Mouse (Mus musculus) kidney, embryonic 14.5 days (tissue): Measurements from ENCODE around the gene Hvcn1. TPM values are rescaled to one million over a fixed set of nuclear protein-coding genes. Genes with fewer than 3 reads are reported as not detected.

Experiments used
- polyA plus RNA-seq: library from polyadenylated mRNA; unstranded; fragments of >200 nt; fragmentation: Nextera tagmentation; extraction: Ambion mirVana; gene quantifications from 2 replicates; pipeline ENCODE4 v1.2.1, GENCODE M21; 2014

Gene Hvcn1
- polyA plus RNA-seq, 1 experiment from 2014 or later = 12.7 TPM

Other genes with a start within 250 kb of the Hvcn1 start
- 12.9 and 15.1 TPM in 2 replicates for gene Cux2, start 156.7 kb upstream of the Hvcn1 start, polyA plus RNA-seq
- gene Myl2, start 105.9 kb upstream of the Hvcn1 start, polyA plus RNA-seq = 1.6 TPM in 1 of 2 replicates, not detected in the other
- 0.31 and 0.36 TPM in 2 replicates for gene Ccdc63, start 66.0 kb upstream of the Hvcn1 start, polyA plus RNA-seq
- 281 and 296 TPM in 2 replicates for gene Ppp1cc, start 48.5 kb upstream of the Hvcn1 start, polyA plus RNA-seq
- 6.5 and 9.8 TPM in 2 replicates for gene Tctn1, start 57.7 kb downstream of the Hvcn1 start, polyA plus RNA-seq
- gene Pptc7, start 77.6 kb downstream of the Hvcn1 start, polyA plus RNA-seq = 7.9 and 10.9 TPM in 2 replicates
- 11.4 and 12.2 TPM in 2 replicates for gene Rad9b, start 147.4 kb downstream of the Hvcn1 start, polyA plus RNA-seq
- gene Vps29, start 147.6 kb downstream of the Hvcn1 start, polyA plus RNA-seq = 224 and 236 TPM in 2 replicates
- gene Gpn3, start 165.1 kb downstream of the Hvcn1 start, polyA plus RNA-seq = 77.6 and 82.6 TPM in 2 replicates
- gene Fam216a, start 165.6 kb downstream of the Hvcn1 start, polyA plus RNA-seq = 73.6 and 76.0 TPM in 2 replicates
- gene Arpc3, start 185.1 kb downstream of the Hvcn1 start, polyA plus RNA-seq = 32.5 and 201 TPM in 2 replicates
- gene Anapc7, start 214.9 kb downstream of the Hvcn1 start, polyA plus RNA-seq = 29.1 and 32.5 TPM in 2 replicates